ENCODE assay signal across 12 mouse cellular contexts in genomic region chr3:157279717-157280116, GRCm38 (mm10).
"Had no signal": no experiment of that assay in that cellular context is flagged by ENCODE, and none has a peak within 500 bp of the region (broad histone marks: within the 10 kb centered on the region; RNA-seq: fewer than 3 reads in every experiment).

No protein-coding gene starts in this region.

- DNase-seq: retina, postnatal 1 day; right cerebral cortex, adult 18-20 months; right cerebral cortex, postnatal 14 days; right cerebral cortex, postnatal 25 days; right cerebral cortex, postnatal 4 days; spleen, adult 18-20 months; thymus, adult 18-20 months; thymus, adult 2 months; thymus, postnatal 14 days; thymus, postnatal 25 days; thymus, postnatal 36 days; thymus, postnatal 4 days had no signal
